Mouse (Mus musculus): Measurements from ENCODE around the gene Tmem182.
A peak's percentile ranks its signal among the peaks of the same experiment; 100 is the strongest.

Gene Tmem182

DNA sequence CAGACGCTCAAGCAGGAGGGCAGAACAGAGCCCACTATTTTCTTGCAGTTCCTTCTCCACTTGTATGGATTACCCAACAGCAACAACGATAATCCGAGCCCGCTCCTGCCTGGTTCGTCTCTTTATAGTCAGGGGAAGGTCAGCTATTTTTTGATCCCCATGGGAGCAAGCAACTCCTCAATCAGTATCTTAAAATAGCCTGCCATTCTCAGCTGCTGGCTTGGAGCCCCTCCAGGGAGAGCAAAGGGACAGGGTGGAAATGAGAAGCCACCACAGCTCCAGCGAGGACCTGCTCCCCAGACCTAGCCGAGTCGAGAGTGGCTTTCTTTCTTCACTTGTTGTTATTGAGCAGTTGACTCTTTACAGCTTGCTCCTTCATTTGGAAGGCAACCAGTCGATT is at the start of gene Tmem182:
Gene Tmem182, plus strand, starts transcription at position 251 of the 400 bp plus-strand sequence.
- peak; percentile 9 to 13 for DNase-seq

DNA sequence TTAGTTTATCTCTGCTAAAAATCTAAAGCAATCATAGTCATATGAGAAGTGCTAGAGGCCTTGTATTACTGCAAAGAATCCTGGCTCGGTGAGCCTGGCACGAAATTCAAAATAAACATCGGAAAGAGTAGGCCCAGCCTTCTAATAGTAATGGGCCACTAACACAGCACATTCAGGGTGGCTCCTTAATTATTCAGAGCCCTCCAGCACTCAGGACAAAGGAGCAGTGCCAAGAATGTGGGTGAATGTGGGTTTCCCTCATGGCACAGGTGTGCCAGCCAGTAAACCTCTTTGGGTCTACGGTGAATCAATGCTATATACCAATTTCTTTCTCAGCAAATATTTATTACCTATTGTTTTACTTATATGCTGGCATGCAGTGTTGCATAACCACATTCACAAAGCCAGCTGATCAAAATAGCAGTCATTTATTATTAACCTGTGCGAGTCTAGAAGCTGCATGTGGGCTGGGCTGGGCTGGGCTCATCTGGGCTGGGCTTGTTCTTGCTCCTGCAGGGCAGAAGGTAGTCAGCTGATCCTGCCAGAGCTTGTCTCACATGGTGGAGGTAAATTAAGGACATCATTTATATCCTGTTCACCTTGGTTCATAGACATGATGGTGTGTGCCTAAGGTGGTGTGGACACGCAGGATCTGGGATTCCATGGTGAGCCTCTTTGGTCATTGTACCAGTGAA is 45.5 kb upstream of the Tmem182 start:
- DNase-seq = no peak

DNA sequence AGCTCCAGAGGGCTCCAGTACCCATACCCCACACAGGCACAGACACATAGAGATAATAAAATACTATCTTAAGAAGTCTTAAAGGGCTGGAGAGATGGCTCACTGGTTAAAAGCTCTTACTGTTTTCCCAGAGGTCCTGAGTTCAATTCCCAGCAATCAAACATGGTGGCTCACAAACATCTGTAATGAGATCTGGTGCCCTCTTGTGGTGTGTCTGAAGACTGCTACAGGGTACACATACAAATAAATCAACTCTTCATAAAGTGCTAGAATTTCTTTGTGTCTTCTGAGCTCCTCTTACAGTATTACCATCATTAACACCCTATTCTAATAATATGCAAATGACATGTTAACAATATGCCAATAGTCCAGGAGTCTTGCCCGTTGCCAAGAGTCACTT is 41.4 kb upstream of the Tmem182 start:
- DNase-seq = no peak

DNA sequence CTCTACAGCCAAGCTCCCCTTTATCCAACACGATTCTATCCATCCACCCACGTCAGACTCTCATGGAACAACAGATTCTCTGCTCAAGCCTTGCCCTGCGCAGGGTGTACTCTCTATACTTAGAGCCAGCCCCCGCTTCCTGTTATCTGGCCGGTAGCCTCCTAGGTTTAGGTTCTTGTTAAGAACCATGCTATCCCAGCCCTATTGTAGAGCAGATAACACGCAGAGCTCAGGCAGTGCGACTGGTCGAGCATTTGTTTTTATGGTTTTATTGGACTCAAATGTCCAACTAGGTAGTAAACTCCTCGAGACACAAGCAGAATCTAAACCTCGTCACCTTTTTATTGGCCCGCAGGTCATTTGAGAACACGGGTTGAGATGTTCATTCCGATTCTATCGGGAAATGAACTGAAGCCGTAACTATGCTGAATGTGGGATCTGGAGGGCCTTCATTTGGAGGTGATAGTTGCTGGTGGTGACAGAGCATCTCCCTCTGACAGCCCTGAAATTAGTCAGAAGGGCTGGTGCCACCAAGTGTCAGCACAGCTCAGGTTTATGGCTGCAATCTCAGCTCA is 40.6 kb upstream of the Tmem182 start:
- DNase-seq = no peak

DNA sequence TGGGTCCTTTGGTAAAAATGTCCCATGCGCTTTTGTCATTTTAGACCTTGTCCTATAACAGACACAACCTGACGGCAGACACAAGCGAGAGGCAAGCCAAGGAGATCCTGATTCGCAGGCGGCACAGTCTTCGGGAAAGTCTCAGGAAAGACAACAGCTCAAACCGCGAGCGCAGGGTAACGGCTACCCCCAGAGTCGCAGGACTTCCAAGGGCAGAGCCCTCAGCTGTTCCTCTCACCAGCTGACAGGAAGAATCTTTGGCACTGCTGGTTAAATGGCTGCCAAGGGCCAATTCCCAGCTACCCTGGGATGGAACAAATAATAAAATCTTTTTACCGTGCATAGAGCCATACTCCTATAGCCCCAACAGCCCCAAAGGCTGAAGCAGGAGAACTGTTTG is 39.9 kb upstream of the Tmem182 start:
- DNase-seq = no peak

DNA sequence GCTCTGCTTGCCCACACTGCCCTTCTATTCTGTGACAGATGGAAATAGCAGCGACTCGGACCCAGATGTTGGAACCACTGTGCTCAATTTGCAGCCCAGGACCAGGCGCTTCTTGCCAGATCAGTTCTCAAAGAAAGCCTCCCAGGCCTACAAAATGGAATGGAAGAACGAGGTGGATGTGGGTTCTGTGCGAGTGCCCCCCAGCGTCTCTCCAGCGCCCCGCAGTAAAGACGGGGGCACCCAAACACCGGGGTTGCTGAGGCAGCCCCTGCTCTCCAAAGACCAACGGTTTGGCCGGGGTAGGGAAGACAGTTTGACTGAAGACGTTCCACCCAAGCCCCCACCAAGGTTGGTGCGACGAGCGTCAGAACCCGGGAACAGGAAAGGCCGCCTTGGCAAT is 37.8 kb upstream of the Tmem182 start:
- DNase-seq = no peak

DNA sequence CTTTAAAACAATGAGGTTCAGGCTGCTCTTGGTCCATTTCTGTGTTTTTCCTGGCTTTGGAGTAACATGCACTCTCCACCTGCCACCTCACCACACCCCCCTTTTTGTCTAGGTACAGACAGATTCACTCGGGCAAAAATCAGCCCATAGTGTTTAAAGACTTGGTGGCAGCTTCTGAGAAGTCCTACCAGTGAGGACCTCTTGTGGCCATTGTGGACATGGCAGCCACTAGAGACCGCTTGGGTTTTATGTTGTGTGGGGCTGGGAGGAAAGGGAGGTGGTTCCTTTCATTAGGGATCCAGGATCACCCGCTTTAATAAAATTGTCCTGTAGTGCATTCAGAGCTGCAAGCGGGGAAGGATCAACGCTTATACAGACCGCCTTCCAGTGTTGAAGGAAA is 36.8 kb upstream of the Tmem182 start:
- peak; percentile 52 to 72 for DNase-seq

DNA sequence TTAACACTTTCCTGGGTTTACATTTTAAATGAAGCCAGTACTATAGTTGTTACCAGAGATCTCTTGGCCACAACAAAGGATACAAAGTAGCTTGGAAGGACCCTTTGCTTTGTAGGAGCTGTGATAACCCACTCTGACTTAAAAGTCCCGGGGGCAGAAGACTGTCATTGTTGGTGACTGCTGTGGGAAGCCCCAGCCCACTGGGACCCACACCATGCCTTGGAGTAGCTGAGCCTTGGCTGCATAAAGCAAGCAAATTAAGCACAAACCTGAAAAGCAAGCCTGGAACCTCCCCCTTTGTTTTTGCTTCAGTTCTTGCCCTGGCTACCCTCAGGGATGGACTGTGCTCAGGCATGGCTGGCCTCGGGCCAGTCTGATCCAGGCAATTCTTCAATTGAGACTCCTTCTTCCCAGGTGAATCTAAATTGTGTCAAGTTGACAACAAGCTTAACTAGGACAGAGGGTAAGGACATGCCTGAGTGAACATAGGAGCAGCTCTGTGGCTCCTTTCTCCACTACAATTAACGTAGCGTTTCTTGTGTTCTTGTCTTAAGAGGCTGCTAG is 36.0 kb upstream of the Tmem182 start:
- peak; percentile 14 to 16 for DNase-seq

DNA sequence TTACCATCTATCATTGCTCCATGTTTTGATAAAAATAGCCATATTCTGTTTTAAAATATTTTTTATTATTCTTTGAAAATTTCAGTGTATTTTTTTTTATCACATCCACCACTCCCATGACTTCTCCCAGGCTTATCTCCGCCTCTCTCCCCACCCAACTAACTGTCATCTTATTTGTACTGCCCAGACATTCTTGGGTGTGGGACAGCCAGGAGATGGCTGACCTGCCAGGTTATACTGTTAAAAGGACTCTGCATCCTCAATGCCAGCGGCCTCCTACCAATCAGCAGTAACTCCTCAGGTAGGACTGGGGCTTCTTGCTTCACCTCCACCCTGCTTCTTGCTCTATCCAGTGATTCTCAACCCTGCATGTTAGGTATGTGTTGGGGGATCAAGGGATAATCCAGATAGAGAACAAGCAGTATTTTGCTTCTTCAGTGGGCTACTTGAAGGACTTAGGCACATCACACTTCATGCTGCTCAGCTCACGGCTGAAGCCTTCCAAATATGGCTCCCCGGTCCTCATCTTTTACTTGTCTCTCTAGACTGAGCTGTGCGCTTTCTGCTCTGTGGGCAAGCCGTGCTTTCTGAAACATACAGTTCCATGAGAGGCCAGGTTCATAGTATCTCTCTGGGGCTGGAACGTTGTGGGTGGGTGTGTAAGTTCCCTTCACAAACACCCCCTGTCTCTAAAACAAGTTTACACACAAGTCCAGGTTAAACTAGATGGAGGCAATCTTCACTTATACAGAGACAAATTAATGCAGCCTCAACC is 34.0 kb upstream of the Tmem182 start:
- DNase-seq = no peak

DNA sequence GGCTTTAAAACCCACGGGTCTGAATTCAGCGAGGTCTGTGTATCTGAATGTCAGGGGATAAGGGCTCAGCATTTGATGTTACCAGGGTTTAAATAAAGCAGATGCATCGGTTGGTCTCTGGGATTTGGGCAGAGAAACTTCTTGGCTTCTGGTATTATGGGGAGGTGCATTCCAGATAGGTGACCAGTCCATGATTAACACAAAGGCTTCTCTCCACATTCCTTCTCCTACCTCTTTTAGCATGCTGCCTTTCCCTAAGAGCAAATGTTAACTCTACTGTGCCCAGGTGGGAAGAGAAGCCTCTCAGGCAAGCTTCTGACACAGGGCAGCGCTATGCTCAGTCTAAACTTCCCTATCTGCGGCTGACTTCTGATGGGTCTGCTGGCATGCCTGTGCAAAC is 32.2 kb upstream of the Tmem182 start:
- no peak for DNase-seq

DNA sequence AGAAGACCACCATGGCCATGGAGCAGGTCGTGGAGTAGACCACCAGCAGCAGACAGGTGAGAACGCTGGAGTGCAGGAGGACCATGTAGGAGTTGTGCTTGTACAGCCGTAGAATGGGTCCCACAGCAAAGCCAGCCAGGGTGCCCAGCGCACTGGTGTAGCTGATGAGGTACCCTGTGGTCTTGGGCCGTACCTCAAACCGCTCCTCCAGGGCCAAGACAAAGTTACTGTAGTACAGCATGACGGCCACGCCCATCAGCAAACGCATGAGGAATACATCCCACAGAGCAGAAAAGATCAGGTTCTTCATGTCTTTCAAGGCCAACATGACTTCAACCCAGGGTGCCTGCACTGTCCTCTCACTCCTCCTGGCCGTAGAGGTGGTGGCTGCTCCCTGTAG is 31.4 kb upstream of the Tmem182 start:
- DNase-seq = no peak

DNA sequence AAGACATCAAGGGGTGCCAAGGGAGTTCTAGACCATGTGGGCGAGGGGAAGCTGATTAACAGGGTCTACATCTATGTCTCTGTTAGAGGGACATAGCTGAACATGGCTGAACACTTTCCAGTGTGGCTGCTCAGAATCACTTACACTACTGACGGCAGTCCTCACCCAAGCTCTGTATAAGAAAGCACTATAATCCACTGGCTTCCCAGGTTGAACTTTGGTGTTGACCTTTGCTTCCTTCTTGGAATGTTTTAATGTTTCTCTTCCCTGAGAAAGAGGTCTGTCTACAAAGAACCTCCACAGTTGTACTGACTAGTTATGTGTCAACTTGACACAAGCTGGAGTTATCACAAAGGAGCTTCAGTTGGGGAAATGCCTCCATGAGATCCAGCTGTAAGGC is 29.3 kb upstream of the Tmem182 start:
- no peak for DNase-seq

DNA sequence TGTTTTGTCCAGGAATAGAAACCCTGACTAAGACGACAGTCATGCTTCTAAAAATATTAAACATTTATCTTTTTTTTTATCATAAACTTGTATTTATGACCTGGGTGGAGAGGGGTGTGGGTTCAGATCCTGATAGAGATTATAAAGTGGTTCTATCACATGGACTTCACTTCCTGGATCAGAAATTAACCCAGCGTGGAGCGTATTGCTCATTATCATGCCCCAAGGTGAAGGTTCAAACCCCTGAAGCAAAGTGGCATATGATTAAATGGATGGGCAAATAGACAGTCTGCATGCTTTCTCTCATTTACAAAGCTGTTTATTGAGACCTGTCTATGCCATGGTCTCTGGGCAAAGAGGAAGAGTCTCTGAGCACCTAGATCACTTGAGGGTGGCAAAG is 28.6 kb upstream of the Tmem182 start:
- no peak for DNase-seq

DNA sequence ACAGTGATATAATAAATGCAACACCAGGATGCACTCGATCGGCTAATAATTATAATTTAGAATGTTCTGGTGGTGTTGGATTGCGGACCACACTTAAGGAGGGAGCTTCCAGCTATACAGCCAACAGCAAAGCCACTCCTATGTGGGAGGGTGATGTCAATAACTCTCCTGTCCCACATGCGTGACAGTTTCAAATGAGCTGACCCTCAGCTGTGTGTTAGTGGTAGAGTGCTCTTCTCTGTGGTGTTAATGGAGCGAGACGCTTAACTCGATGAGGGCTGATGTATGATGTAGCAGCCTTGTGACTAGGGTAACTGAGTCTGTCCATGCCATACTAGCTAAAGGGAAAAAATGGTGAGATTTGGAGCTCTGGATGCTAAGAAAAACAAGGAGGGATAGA is 22.0 kb upstream of the Tmem182 start:
- no peak for DNase-seq

DNA sequence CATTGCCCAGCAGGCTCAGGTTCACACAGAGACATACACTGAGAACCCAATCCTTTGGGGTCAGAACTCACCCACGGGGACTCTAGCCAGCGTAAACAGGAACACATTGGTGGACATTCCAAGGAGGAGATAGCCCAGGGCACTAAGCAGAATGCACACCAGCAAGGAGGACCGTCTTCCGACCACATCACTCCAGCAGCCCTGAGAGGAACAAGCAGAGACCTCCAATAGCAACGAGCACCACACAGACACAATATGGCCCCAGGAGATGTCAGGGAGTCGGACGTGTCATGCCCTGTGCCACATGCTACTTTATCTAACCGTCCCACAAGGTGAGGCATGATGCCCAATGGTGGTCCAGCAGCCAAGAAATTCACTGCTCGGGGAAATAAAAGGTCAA is 21.1 kb upstream of the Tmem182 start:
- no peak for DNase-seq

DNA sequence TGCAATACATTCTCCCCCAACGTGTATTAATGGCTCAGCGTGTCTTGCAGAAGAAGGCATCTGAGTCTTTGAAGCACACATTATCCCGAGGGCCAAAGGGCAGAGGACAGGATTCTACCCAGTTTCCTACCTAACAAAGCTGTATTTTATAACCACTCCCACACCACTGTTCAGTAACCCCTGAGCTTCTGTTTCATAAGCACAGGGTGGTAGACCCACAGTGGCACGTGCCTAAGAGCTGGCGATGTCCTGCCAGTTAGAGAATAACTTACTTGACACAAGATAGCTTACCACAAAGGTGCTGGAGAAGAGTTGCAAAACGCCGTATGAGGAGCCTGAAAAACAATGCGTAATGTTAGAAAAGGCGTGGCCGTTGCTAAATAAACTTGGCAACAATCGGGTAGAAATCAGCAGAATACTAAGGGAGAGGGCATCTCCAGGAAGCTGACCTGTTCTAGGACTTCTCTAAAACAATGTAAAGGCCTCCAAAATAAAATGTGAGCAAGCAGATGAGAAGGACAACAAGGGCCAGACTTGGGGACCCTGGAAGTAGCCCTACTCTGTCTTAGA is 19.4 kb upstream of the Tmem182 start:
- no peak for DNase-seq

DNA sequence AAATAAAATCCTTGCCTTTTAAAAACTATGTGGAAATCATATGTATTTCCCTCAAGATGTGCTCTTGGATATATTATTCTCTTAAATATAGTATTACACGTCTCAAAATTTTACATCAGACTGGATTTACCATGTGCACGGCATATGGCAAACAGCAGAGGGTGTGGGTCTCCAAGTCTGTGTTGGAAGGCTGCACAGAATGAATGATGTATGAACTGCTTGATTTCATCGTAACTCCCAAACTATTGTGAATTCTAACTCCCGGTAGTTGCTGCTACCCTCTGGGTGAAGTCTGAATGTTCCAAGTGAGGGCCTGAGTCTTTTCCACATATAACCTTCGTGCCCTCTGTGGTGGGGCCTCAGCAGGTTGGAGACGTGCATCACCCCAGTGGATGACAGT is 16.4 kb upstream of the Tmem182 start:
- no peak for DNase-seq

DNA sequence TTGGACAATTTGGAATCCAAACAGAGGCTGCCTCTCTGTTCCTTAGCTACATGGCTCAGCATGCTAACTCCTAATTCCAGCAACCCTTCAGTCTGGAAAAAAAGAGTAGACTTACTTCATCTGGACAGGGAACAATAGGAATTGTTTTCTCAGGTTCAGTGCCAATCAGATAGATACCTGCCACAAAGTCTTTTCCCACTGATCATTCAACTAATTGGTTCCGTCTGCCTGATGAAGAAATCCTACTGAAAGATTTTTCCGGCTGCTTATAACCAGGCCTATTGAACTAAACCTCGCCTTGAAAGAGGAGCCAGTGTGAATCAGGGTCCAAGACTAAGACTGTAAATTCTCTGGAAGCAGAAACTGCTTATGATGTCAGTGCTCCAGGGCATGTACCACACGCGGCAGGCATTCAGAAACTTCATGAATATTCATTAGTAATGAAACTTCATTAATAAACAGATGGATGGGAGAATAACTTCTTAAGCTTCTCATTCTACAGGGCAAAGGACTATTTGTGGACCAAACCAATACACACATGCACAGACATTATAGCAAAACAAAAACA is 15.7 kb upstream of the Tmem182 start:
- no peak for DNase-seq

DNA sequence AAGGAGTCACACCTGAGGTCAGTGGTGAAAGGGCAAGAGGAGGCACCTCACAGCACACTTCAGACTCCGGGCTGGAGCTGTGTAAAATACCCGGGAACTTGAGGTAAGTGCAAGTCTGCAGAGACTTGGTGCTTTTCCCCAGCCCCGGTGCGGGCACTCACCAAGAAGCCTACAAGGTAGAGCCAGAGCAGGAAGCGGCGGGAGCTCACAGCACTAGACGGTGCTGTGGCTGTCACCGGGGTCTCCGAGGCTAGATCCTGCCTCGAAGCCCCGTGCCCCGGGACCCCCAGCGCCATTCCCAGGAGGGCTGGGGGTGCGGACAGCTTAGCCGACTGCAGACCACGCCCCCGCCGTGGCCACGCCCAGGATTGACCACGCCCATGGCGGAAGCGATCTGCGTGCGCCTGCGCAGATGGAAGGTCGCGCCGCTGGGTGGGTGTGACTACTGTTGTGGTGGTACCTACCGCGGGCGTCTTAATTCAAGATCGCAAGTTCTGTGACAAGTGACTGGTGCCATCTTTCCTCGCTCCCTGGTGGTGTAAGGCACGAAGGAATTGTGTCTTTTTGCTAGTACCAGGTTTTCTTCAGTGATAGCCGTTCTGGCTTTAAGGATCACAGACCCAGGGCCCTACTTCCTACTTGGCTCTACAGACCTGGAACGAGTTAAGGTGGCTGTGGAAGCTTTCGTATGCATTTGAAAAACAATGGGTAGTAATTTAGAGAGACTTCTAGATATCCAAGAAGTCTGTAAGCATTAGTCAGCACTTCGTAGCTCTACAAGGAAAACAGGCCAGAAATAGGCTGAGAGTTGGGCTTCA is 14.9 kb upstream of the Tmem182 start, which contains the start of gene Mfsd9:
Gene Mfsd9, minus strand, starts transcription at position 364 of the 818 bp plus-strand sequence.
- DNase-seq = peak; percentile 91 to 92

DNA sequence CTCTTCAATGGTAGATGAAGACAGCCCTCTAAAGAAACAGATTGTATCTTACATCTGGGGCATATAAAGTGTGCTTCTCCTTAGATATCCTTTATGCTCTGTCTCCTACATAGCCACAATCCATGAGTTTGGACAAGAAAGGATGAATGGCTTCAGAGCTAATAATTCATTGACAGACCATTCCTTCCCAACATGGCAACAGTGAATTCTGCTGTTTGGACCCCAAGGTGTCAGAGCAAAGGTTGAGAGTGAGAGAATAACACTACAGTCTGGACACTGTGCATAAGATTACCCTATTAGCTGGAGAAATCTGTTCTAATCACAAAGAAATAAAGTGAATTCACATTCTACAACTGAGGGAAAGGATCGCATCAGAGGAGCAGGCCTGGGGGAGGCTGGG is 9.9 kb upstream of the Tmem182 start:
- no peak for DNase-seq

DNA sequence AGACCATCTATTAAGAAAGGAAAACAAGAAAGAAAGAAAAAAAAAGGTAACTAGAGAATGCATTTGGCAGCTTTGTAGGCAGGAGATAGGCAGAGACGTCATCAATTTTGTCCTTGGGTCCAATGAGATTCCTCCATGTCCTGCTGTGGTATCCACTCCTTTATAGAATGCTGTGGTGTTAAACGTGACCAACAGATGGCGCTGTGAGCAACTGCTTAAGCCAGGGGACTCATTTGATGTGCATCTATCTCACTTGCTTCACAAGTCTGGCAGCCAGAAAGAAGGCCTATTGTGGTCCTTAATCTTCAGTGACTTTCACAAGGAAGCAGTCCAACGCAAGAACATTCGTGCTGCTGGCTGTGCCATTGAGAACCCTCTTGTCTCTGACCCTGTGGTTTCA is 8.1 kb upstream of the Tmem182 start:
- peak; percentile 60 to 80 for DNase-seq

DNA sequence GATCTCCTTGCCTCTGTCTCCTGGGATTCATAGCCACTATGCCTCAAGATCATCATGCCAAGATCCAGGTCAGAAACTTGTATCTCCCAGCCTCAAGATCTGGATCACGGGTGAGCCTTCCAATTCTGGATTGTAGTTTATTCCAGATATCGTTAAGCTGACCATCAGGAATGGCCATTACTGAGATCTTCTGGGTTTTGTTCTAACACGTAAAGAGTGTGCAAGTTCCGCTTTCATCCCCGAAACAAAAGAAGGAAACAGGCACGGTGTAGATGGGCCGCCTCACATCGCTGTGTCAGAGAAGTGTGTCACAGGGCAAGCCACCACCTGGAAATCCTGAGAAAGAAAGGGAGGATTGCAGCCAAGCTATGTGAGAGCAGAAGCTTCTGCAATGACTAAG is 6.3 kb upstream of the Tmem182 start:
- no peak for DNase-seq
